Comparison of ENCODE assay signal across 31 mouse cellular contexts in genomic region chr1:40033315-40033714, GRCm38 (mm10). TPM values are rescaled to one million over a fixed set of nuclear protein-coding genes. Genes with fewer than 3 reads are reported as not detected.
A peak's percentile ranks its signal among the peaks of the same experiment; 100 is the strongest.
DNase-seq lines count a peak whose midpoint lies in the region; ATAC-seq and TF ChIP-seq lines count a peak whose summit lies in the region.
"Had no signal": no experiment of that assay in that cellular context is flagged by ENCODE, and none has a peak within 500 bp of the region (broad histone marks: within the 10 kb centered on the region; RNA-seq: fewer than 3 reads in every experiment).

No protein-coding gene starts in this region.

- WGBS in heart, embryonic 15.5 days, result 62% methylated on average over 4 of the region's 4 CpGs
- 76% methylated on average over 4 of the region's 4 CpGs for WGBS in heart, embryonic 10.5 days

- no peak for DNase-seq in heart, embryonic 10.5 days (ENCODE audit: low spot score)
- DNase-seq in CH12.LX (ENCODE audit: extremely low read depth), result peak; percentile 45
- no peak for DNase-seq in right cerebral cortex, postnatal 25 days
- DNase-seq in natural killer cell, adult 2 months (ENCODE audit: low spot score in 2 of 2), result no peak
- DNase-seq: adrenal gland, postnatal 14 days; cerebellum, adult 11-12 months; cerebellum, adult 9-11 months; kidney, adult 8-10 months; kidney, postnatal 10 days; liver, embryonic 13.5 days; lung, adult 18-20 months; midbrain, embryonic 14.5 days; right cerebral cortex, postnatal 4 days; thymus, adult 2 months; thymus, postnatal 36 days had no signal

- no peak for TF ChIP-seq RAD21 in CH12.LX (IDR thresholded peaks at IDR 0.05; ENCODE audit: low read depth, low read length)

- H3K79me2 ChIP-seq in CH12.LX (replicated peaks; ENCODE audit: control insufficient read depth, extremely low read depth, insufficient read depth, poor library complexity, severe bottlenecking), result no peaks in the 10 kb centered on the region

- in situ Hi-C loops in CH12.LX (cut with MboI; ENCODE audit: low pct_ligation_motif_present, low pct_unique_long_range_greater_than_20kb, low sequenced_read_pairs), result no loop called here

- dilution Hi-C loops in CH12.LX (cut with MboI; ENCODE audit: extremely low pct_ligation_motif_present, extremely low pct_unique_long_range_greater_than_20kb, low sequenced_read_pairs), result no loop called here

- TF ChIP-seq EP300 in CH12.LX (IDR thresholded peaks at IDR 0.05; ENCODE audit: low read length), result 0 out of 2 replicates have a peak, but pooled peaks have one; percentile 45

- H3K4me2 ChIP-seq in heart, embryonic 15.5 days, result 0 out of 2 replicates have a peak overlapping the region, but pooled peaks have one; percentile 2
- H3K4me2 ChIP-seq in CH12.LX (ENCODE audit: insufficient read depth, low read depth, poor library complexity, severe bottlenecking), result peak overlapping the region; percentile 49; the same call in 1 of the 2 replicates
- H3K4me2 ChIP-seq: embryonic facial prominence, embryonic 13.5 days; heart, embryonic 12.5 days; hindbrain, embryonic 14.5 days; limb, embryonic 15.5 days; liver, embryonic 13.5 days had no signal

- no peak overlapping the region; the same call in 1 of the 2 replicates for H3K27ac ChIP-seq in heart, embryonic 15.5 days
- H3K27ac ChIP-seq in heart, embryonic 10.5 days, result no peak overlapping the region
- H3K27ac ChIP-seq in CH12.LX (ENCODE audit: insufficient read depth, low read depth), result no peak overlapping the region
- H3K27ac ChIP-seq: embryonic facial prominence, embryonic 13.5 days; hindbrain, embryonic 14.5 days; limb, embryonic 10.5 days; limb, embryonic 15.5 days; liver, embryonic 13.5 days; macrophage had no signal

- no peak for TF ChIP-seq POLR2A in CH12.LX (IDR thresholded peaks at IDR 0.05; ENCODE audit: low read depth, low read length)

- no peaks in the 10 kb centered on the region for H3K27me3 ChIP-seq in heart, embryonic 15.5 days
- H3K27me3 ChIP-seq in heart, embryonic 10.5 days (ENCODE audit: insufficient read depth, poor library complexity, severe bottlenecking), result no peaks in the 10 kb centered on the region
- no peaks in the 10 kb centered on the region for H3K27me3 ChIP-seq in CH12.LX (replicated peaks)
- H3K27me3 ChIP-seq: embryonic facial prominence, embryonic 13.5 days; heart, embryonic 12.5 days; limb, embryonic 15.5 days; liver, embryonic 13.5 days had no signal

- no peak for TF ChIP-seq CTCF in CH12.LX (conservative IDR thresholded peaks at IDR 0.05 in 1 of 2, IDR thresholded peaks at IDR 0.05 in 1 of 2; ENCODE audit: low read depth in 2 of 2, low read length in 2 of 2)

- no peak for ATAC-seq in heart, embryonic 15.5 days (replicated peaks; ENCODE audit: insufficient number of reproducible peaks, insufficient read depth, low FRiP score, low read depth)
- peak; percentile 20 for ATAC-seq in granulocyte monocyte progenitor cell, adult 5-6 weeks (replicated peaks; ENCODE audit: poor library complexity, severe bottlenecking)
- no peak for ATAC-seq in erythroid progenitor cell, adult 5-6 weeks (replicated peaks; ENCODE audit: low FRiP score, poor library complexity, severe bottlenecking)
- ATAC-seq: forebrain, embryonic 14.5 days; intestine, embryonic 16.5 days; Patski had no signal

- H3K9me3 ChIP-seq in heart, embryonic 15.5 days (replicated peaks), result no peaks in the 10 kb centered on the region
- H3K9me3 ChIP-seq in heart, embryonic 10.5 days, result no peaks in the 10 kb centered on the region
- no peaks in the 10 kb centered on the region for H3K9me3 ChIP-seq in CH12.LX (replicated peaks; ENCODE audit: low read length)
- H3K9me3 ChIP-seq: embryonic facial prominence, embryonic 13.5 days; heart, embryonic 12.5 days; limb, embryonic 10.5 days; limb, embryonic 15.5 days; liver, embryonic 13.5 days had no signal

- peaks cover 9% of the 10 kb centered on the region; the same call in 1 of the 2 replicates for H3K4me1 ChIP-seq in heart, embryonic 15.5 days (replicated peaks)
- H3K4me1 ChIP-seq in heart, embryonic 10.5 days, result peaks cover 9% of the 10 kb centered on the region; the same call in 1 of the 2 replicates
- H3K4me1 ChIP-seq in CH12.LX (ENCODE audit: control insufficient read depth in 1 of 2, insufficient read depth in 2 of 2), result peaks cover 10 to 23% of the 10 kb centered on the region in 2 experiments
- H3K4me1 ChIP-seq: limb, embryonic 10.5 days; liver, embryonic 13.5 days had no signal

- no peak overlapping the region for H3K4me3 ChIP-seq in heart, embryonic 15.5 days
- H3K4me3 ChIP-seq in heart, embryonic 10.5 days, result no peak overlapping the region
- no peak overlapping the region for H3K4me3 ChIP-seq in CH12.LX (replicated peaks in 1 of 3; ENCODE audit: low read depth in 2 of 3, low read length in 2 of 3, poor library complexity in 1 of 3)
- H3K4me3 ChIP-seq: embryonic facial prominence, embryonic 13.5 days; erythroblast, embryonic 14.5 days; heart, embryonic 12.5 days; limb, embryonic 10.5 days; limb, embryonic 15.5 days; liver, embryonic 13.5 days had no signal

- no peak overlapping the region for H3K9ac ChIP-seq in heart, embryonic 15.5 days
- H3K9ac ChIP-seq in CH12.LX (ENCODE audit: insufficient read depth, low read depth), result no peak overlapping the region
- H3K9ac ChIP-seq: embryonic facial prominence, embryonic 13.5 days; heart, embryonic 12.5 days; hindbrain, embryonic 14.5 days; limb, embryonic 15.5 days; liver, embryonic 13.5 days had no signal

- H3K36me3 ChIP-seq in heart, embryonic 15.5 days, result peaks cover 1% of the 10 kb centered on the region; the same call in 1 of the 2 replicates
- H3K36me3 ChIP-seq in heart, embryonic 10.5 days, result 0 out of 2 replicates have a peak, but pooled peaks cover under 1% of the 10 kb centered on the region
- H3K36me3 ChIP-seq in CH12.LX (replicated peaks in 1 of 2; ENCODE audit: control insufficient read depth in 1 of 2, insufficient read depth in 1 of 2, low read length in 1 of 2), result no peaks in the 10 kb centered on the region
- H3K36me3 ChIP-seq: liver, embryonic 13.5 days had no signal

TF ChIP-seq in CH12.LX, 34 proteins besides CTCF, POLR2A, EP300 and RAD21:
- no peak for TF ChIP-seq CHD1 (IDR thresholded peaks at IDR 0.05; ENCODE audit: low read depth, low read length)
- no peak for TF ChIP-seq MXI1 (IDR thresholded peaks at IDR 0.05; ENCODE audit: low read depth, low read length)
- no peak for TF ChIP-seq SIN3A (IDR thresholded peaks at IDR 0.05; ENCODE audit: low read length)
- no peak for TF ChIP-seq USF2 (conservative IDR thresholded peaks at IDR 0.05; ENCODE audit: low read depth, low read length)
- TF ChIP-seq IRF4 (IDR thresholded peaks at IDR 0.05; ENCODE audit: low read depth, low read length), result 0 out of 2 replicates have a peak, but pooled peaks have one; percentile 43
- TF ChIP-seq CHD2 (IDR thresholded peaks at IDR 0.05; ENCODE audit: low read length), result no peak
- peak; percentile 64 for TF ChIP-seq ETS1 (conservative IDR thresholded peaks at IDR 0.05; ENCODE audit: low read depth, low read length)
- TF ChIP-seq RCOR1 (conservative IDR thresholded peaks at IDR 0.05; ENCODE audit: low read depth, low read length), result no peak
- TF ChIP-seq JUND (conservative IDR thresholded peaks at IDR 0.05; ENCODE audit: low read depth, low read length), result no peak
- peak; percentile 19; the same call in 1 of the 2 replicates for TF ChIP-seq BHLHE40 (IDR thresholded peaks at IDR 0.05; ENCODE audit: low read depth, low read length)

RNA-seq across cellular contexts. Expression of gene Il1r2, which starts 40.6 kb away (rescaled TPM):
- polyA plus RNA-seq in heart, embryonic 15.5 days (2015; fragmentation: Nextera tagmentation; extraction: Ambion mirVana), result 0.25 and 0.81 TPM in 2 replicates
- polyA plus RNA-seq in heart, embryonic 10.5 days (2016; fragmentation: Nextera tagmentation; extraction: Ambion mirVana), result 0.48 and 0.53 TPM in 2 replicates
- total RNA-seq in CH12.LX (2012; rRNA removed) (0.13 and 0.17 TPM in 2 replicates), CH12.LX (2014; rRNA removed) (2.2 and 2.8 TPM in 2 replicates)
- 1.0 and 1.1 TPM in 2 replicates for polyA plus RNA-seq in CH12.LX (2012; ENCODE audit: insufficient read length, low read depth)
- not detected in 2 replicates for total RNA-seq in granulocyte monocyte progenitor cell, adult 5-6 weeks (2014; fragmentation: Nextera tagmentation)
- total RNA-seq in granulocyte monocyte progenitor cell, adult 5-6 weeks (2017), result 0.88 and 2.9 TPM in 2 replicates
- total RNA-seq in erythroid progenitor cell, adult 5-6 weeks (2015; ENCODE audit: low replicate concordance), result 6.7 TPM in 1 of 2 replicates, not detected in the other
- total RNA-seq in erythroid progenitor cell, adult 5-6 weeks (2017; ENCODE audit: low replicate concordance), result 1.6 and 6.9 TPM in 2 replicates
- total RNA-seq: heart, postnatal 10 days; MEL had no signal
- polyA plus RNA-seq: erythroblast, embryonic 14.5 days; neural tube, embryonic 11.5 days had no signal
